Mouse (Mus musculus): Measurements from ENCODE around the gene Csrp2. TPM values are rescaled to one million over a fixed set of nuclear protein-coding genes. Genes with fewer than 3 reads are reported as not detected.

Gene Csrp2
- polyA plus RNA-seq, 1 experiment from 2014 or later: 92.4 TPM

GRCm38 (mm10) chr10:110922612-110923011, 3.0 kb downstream of the Csrp2 start:
- Histone ChIP-seq H3K36me3 (ENCODE audit: control insufficient read depth, insufficient read depth, low read length) (no peaks in the 10 kb centered on the region), H3K27ac (replicated peaks; ENCODE audit: low read depth, low read length) (no peak overlapping the region), H3K27me3 (ENCODE audit: control insufficient read depth, insufficient read depth, low read length) (no peaks in the 10 kb centered on the region), H3K4me1 (ENCODE audit: control insufficient read depth, insufficient read depth, low read length) (peaks cover 16% of the 10 kb centered on the region), H3K4me2 (ENCODE audit: low read length) (no peak overlapping the region), H3K9me3 (ENCODE audit: control insufficient read depth, low read length) (no peaks in the 10 kb centered on the region), H3K4me3 (replicated peaks; ENCODE audit: low read depth, low read length) (no peak overlapping the region), H3K9ac (replicated peaks; ENCODE audit: low read length) (no peak overlapping the region)
- DNase-seq (no peak), ATAC-seq (ENCODE audit: low FRiP score, low TSS enrichment) (no peak)
- 82% methylated on average over 9 of the region's 9 CpGs for WGBS

DNA sequence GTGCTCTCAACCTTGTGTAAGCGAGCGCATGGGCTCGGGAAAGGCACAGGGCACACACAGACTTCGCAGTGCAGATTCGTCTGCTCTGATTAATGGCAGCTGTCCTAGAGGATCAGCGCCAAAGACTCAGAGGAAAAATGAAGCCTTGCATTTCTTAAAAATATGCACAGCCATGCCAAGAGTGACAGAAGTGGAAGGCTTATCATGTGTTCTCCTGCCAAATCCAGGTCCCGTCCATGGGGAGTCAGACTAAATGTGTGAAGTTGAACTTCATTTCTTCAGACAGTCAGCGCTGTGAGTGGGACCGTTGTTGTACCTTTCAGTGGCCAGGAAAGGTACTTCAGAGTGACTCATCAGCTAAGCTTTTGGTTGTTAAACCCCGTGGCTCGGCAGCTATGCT, 7.9 kb downstream of the Csrp2 start:
- WGBS: 88% methylated on average over 11 of the region's 11 CpGs
- no peak for ATAC-seq (ENCODE audit: low FRiP score, low TSS enrichment)
- Histone ChIP-seq H3K36me3 (ENCODE audit: control insufficient read depth, insufficient read depth, low read length) (no peaks in the 10 kb centered on the region), H3K9me3 (ENCODE audit: control insufficient read depth, low read length) (no peaks in the 10 kb centered on the region), H3K27ac (replicated peaks; ENCODE audit: low read depth, low read length) (no peak overlapping the region), H3K4me3 (replicated peaks; ENCODE audit: low read depth, low read length) (no peak overlapping the region), H3K9ac (replicated peaks; ENCODE audit: low read length) (no peak overlapping the region), H3K27me3 (ENCODE audit: control insufficient read depth, insufficient read depth, low read length) (no peaks in the 10 kb centered on the region), H3K4me1 (ENCODE audit: control insufficient read depth, insufficient read depth, low read length) (peaks cover 18% of the 10 kb centered on the region), H3K4me2 (ENCODE audit: low read length) (no peak overlapping the region)
- DNase-seq: no peak

DNA sequence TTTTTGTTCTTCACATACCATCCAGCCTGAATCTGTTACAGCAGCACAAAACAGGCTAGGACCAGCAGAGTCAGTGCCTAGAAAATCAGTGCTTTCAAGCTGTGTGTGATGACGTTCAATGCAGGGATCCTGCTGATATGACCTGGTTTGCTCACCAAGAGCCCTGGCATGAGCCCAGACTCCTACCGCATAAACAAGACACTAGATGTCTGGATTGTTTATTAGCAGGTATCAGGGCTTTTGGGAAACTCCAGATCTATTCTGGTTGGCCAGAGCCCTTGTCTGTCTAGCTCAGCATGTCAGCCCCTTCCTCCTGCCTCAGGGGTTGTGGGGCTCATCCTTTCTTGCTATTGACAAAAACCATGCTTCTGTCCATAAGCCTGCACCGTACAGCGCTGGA, 10.2 kb downstream of the Csrp2 start:
- Histone ChIP-seq H3K36me3 (ENCODE audit: control insufficient read depth, insufficient read depth, low read length) (no peaks in the 10 kb centered on the region), H3K9me3 (ENCODE audit: control insufficient read depth, low read length) (no peaks in the 10 kb centered on the region), H3K4me1 (ENCODE audit: control insufficient read depth, insufficient read depth, low read length) (peaks cover 18% of the 10 kb centered on the region), H3K27ac (replicated peaks; ENCODE audit: low read depth, low read length) (no peak overlapping the region), H3K9ac (replicated peaks; ENCODE audit: low read length) (no peak overlapping the region), H3K27me3 (ENCODE audit: control insufficient read depth, insufficient read depth, low read length) (no peaks in the 10 kb centered on the region), H3K4me2 (ENCODE audit: low read length) (no peak overlapping the region), H3K4me3 (replicated peaks; ENCODE audit: low read depth, low read length) (no peak overlapping the region)
- 61% methylated on average over 4 of the region's 4 CpGs for WGBS
- ATAC-seq (ENCODE audit: low FRiP score, low TSS enrichment) (no peak), DNase-seq (no peak)

DNA sequence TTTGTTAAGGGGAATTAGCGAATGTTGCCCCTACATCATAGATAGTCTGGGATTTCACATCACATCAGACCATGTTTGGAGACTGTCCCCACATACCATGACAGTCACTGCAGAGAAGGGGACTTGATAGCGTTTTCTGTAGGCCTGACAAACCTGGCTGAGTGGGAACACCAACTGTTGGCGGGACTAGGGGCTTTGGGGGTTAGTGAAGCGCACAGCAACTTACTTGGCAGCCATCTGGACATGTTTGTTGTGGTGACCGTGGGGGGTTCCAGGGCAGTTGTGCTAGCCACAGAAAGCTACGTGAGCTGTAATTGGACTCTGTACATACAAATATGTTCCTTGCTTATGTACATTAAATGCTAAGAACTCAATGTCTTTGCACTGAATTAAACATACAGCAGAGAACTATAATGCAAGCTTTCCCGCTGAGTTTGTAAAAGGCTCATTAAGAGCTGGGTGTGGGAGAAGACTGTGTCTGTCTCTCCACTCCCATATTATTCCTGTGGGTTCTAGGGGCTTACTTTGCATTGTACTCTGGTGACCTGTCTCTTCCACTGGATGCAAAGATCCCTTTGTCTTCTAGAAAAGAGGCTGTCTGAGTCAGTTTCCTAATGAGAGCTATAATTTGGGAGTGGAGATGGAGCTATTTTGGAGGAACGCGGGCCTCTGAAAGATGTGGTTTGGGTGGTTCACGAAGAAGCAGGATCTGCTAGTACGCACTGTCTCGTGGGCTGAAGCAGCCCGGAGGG, 11.7 kb downstream of the Csrp2 start:
- H3K4me1 ChIP-seq (ENCODE audit: control insufficient read depth, insufficient read depth, low read length): peaks cover 18% of the 10 kb centered on the region
- peak overlapping the region; percentile 60 for H3K27ac ChIP-seq (replicated peaks; ENCODE audit: low read depth, low read length)
- H3K27me3 ChIP-seq (ENCODE audit: control insufficient read depth, insufficient read depth, low read length): no peaks in the 10 kb centered on the region
- H3K36me3 ChIP-seq (ENCODE audit: control insufficient read depth, insufficient read depth, low read length): no peaks in the 10 kb centered on the region
- peak overlapping the region; percentile 35 for H3K4me2 ChIP-seq (ENCODE audit: low read length)
- H3K9me3 ChIP-seq (ENCODE audit: control insufficient read depth, low read length): no peaks in the 10 kb centered on the region
- ATAC-seq (ENCODE audit: low FRiP score, low TSS enrichment): 0 out of 2 replicates have a peak, but pooled peaks have one; percentile 21
- 48% methylated on average over 13 of the region's 13 CpGs for WGBS
- peak; percentile 48 for DNase-seq
- H3K4me3 ChIP-seq (replicated peaks; ENCODE audit: low read depth, low read length): no peak overlapping the region
- peak overlapping the region; percentile 14 for H3K9ac ChIP-seq (replicated peaks; ENCODE audit: low read length)

DNA sequence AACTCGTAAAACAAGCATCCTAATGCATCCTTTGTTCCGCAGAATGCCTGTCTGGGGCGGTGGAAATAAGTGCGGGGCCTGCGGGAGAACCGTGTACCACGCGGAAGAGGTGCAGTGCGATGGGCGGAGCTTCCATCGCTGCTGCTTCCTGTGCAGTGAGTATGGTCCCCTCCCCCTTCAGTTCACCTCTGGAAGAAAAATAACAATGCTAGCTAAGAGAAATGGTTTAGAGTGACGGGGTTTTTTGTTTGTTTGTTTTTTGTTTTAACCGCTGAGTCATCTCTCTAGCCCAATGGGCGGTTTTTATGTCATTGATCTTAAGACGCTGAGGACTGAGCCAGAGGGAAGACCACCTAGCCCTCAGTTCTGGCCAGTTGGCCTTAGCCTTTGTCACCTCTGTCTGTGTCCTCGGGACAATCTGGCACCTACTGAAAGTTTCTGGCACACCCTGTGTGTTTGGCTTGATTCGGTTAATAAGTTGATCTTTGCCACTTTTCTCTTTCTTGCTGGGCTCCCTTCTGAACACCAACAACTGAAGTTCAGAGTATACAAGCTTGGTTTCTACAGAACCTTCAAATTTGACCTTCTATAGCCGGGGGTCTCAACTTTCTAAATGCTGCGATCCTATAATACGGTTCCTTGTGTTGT, 12.4 kb downstream of the Csrp2 start:
- peak; percentile 75 for DNase-seq

DNA sequence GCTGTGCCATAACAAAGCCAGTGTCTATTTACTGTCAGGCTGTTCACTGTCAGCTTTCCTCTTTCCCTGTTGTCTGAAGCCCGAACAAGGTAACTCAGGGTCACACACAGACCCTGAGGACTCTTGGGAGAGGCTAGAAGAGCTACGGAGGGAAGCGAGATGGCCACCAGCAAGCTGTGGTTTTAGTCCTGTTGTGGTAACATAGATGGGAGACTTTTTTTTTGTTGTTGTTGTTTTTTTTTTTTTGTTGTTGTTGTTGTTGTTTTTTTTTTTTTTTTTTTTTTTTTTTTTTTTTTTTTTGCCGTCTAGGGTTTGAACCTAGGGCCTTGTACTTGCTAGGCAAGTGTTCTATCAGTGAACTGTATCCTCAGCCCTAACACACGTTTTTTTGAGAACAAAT, 14.0 kb downstream of the Csrp2 start:
- H3K4me1 ChIP-seq (ENCODE audit: control insufficient read depth, insufficient read depth, low read length): peaks cover 18% of the 10 kb centered on the region
- H3K27me3 ChIP-seq (ENCODE audit: control insufficient read depth, insufficient read depth, low read length): no peaks in the 10 kb centered on the region
- H3K9ac ChIP-seq (replicated peaks; ENCODE audit: low read length): no peak overlapping the region
- H3K4me3 ChIP-seq (replicated peaks; ENCODE audit: low read depth, low read length): no peak overlapping the region
- no peak for ATAC-seq (ENCODE audit: low FRiP score, low TSS enrichment)
- DNase-seq: no peak
- H3K27ac ChIP-seq (replicated peaks; ENCODE audit: low read depth, low read length): no peak overlapping the region
- peaks cover 3% of the 10 kb centered on the region; the same call in 1 of the 2 replicates for H3K36me3 ChIP-seq (ENCODE audit: control insufficient read depth, insufficient read depth, low read length)
- WGBS: 79% methylated on average over 5 of the region's 5 CpGs
- no peaks in the 10 kb centered on the region for H3K9me3 ChIP-seq (ENCODE audit: control insufficient read depth, low read length)
- no peak overlapping the region for H3K4me2 ChIP-seq (ENCODE audit: low read length)

More for the DNA sequence above, 12.4 kb downstream of the Csrp2 start:
- Histone ChIP-seq H3K4me1 (ENCODE audit: control insufficient read depth, insufficient read depth, low read length) (peaks cover 18% of the 10 kb centered on the region), H3K27ac (replicated peaks; ENCODE audit: low read depth, low read length) (peak overlapping the region; percentile 60), H3K4me3 (replicated peaks; ENCODE audit: low read depth, low read length) (no peak overlapping the region), H3K9ac (replicated peaks; ENCODE audit: low read length) (peak overlapping the region; percentile 14), H3K4me2 (ENCODE audit: low read length) (peak overlapping the region; percentile 35), H3K27me3 (ENCODE audit: control insufficient read depth, insufficient read depth, low read length) (no peaks in the 10 kb centered on the region), H3K36me3 (ENCODE audit: control insufficient read depth, insufficient read depth, low read length) (no peaks in the 10 kb centered on the region), H3K9me3 (ENCODE audit: control insufficient read depth, low read length) (no peaks in the 10 kb centered on the region)
- WGBS: 63% methylated on average over 20 of the region's 20 CpGs
- ATAC-seq (ENCODE audit: low FRiP score, low TSS enrichment): peak; percentile 70; the same call in 1 of the 2 replicates

GRCm38 (mm10) chr10:110935081-110935480, 15.5 kb downstream of the Csrp2 start:
- Histone ChIP-seq H3K4me1 (ENCODE audit: control insufficient read depth, insufficient read depth, low read length) (peaks cover 8% of the 10 kb centered on the region), H3K4me3 (replicated peaks; ENCODE audit: low read depth, low read length) (no peak overlapping the region), H3K36me3 (ENCODE audit: control insufficient read depth, insufficient read depth, low read length) (peaks cover 11% of the 10 kb centered on the region), H3K27ac (replicated peaks; ENCODE audit: low read depth, low read length) (no peak overlapping the region), H3K9ac (replicated peaks; ENCODE audit: low read length) (no peak overlapping the region), H3K4me2 (ENCODE audit: low read length) (no peak overlapping the region), H3K27me3 (ENCODE audit: control insufficient read depth, insufficient read depth, low read length) (no peaks in the 10 kb centered on the region), H3K9me3 (ENCODE audit: control insufficient read depth, low read length) (no peaks in the 10 kb centered on the region)
- WGBS: 94% methylated on average over 11 of the region's 11 CpGs
- ATAC-seq (ENCODE audit: low FRiP score, low TSS enrichment) (no peak), DNase-seq (no peak)

DNA sequence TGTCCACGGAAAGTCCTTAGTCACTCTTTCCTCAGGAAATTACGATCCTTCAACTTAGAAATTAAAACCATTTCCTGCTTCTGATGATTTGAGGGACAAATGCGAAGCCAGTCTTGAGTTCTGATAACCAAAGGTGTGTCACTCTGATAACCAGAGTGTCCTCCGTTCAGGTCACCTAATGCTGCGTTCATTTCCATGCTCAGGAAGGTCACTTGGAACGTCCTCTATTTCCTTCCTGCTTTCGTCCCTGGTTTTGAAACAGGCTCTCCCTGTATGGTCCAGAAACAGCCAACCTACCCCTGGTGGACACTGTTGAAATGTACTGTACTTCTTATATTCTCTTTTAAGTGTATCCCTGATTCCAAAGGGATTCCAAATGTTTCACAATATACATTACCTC, 16.1 kb downstream of the Csrp2 start:
- Histone ChIP-seq H3K36me3 (ENCODE audit: control insufficient read depth, insufficient read depth, low read length) (peaks cover 11% of the 10 kb centered on the region), H3K9me3 (ENCODE audit: control insufficient read depth, low read length) (no peaks in the 10 kb centered on the region), H3K4me3 (replicated peaks; ENCODE audit: low read depth, low read length) (no peak overlapping the region), H3K27ac (replicated peaks; ENCODE audit: low read depth, low read length) (no peak overlapping the region), H3K27me3 (ENCODE audit: control insufficient read depth, insufficient read depth, low read length) (no peaks in the 10 kb centered on the region), H3K4me1 (ENCODE audit: control insufficient read depth, insufficient read depth, low read length) (peaks cover 8% of the 10 kb centered on the region; the same call in 1 of the 2 replicates), H3K4me2 (ENCODE audit: low read length) (no peak overlapping the region), H3K9ac (replicated peaks; ENCODE audit: low read length) (no peak overlapping the region)
- ATAC-seq (ENCODE audit: low FRiP score, low TSS enrichment): no peak
- WGBS: 89% methylated on average over 7 of the region's 7 CpGs
- DNase-seq: no peak

GRCm38 (mm10) chr10:110938361-110938760, 18.8 kb downstream of the Csrp2 start:
- WGBS: 94% methylated on average over 7 of the region's 7 CpGs

More at GRCm38 (mm10) chr10:110938361-110938760, 18.8 kb downstream of the Csrp2 start:
- Histone ChIP-seq H3K36me3 (ENCODE audit: control insufficient read depth, insufficient read depth, low read length) (peaks cover 30% of the 10 kb centered on the region), H3K27ac (replicated peaks; ENCODE audit: low read depth, low read length) (no peak overlapping the region), H3K9me3 (ENCODE audit: control insufficient read depth, low read length) (no peaks in the 10 kb centered on the region), H3K9ac (replicated peaks; ENCODE audit: low read length) (no peak overlapping the region), H3K4me1 (ENCODE audit: control insufficient read depth, insufficient read depth, low read length) (no peaks in the 10 kb centered on the region), H3K4me2 (ENCODE audit: low read length) (no peak overlapping the region), H3K4me3 (replicated peaks; ENCODE audit: low read depth, low read length) (no peak overlapping the region), H3K27me3 (ENCODE audit: control insufficient read depth, insufficient read depth, low read length) (no peaks in the 10 kb centered on the region)
- DNase-seq (no peak), ATAC-seq (ENCODE audit: low FRiP score, low TSS enrichment) (no peak)
